Mouse (Mus musculus): Measurements from ENCODE around the gene Rps13. TPM values are rescaled to one million over a fixed set of nuclear protein-coding genes. Genes with fewer than 3 reads are reported as not detected.
A peak's percentile ranks its signal among the peaks of the same experiment; 100 is the strongest.
"Not testable (repeated sequence)": the region's sequence is repeated elsewhere in the genome, so short reads cannot be mapped to it uniquely, and the experiment has no call there.

The Rps13 gene
- 1,159 and 1,205 TPM in 2 replicates for polyA plus RNA-seq (2012; rRNA removed)

GRCm38 (mm10) chr7:116333713-116334668 is at the start of gene Rps13:
TSS of gene Rps13 (minus strand) at chr7:116334195.
- DNase-seq (ENCODE audit: low spot score), result peak; percentile 95

GRCm38 (mm10) chr7:116379181-116379580 is 45.2 kb upstream of the Rps13 start:
- not testable (repeated sequence) for DNase-seq (ENCODE audit: low spot score)

GRCm38 (mm10) chr7:116374284-116374683 is 40.3 kb upstream of the Rps13 start:
- DNase-seq (ENCODE audit: low spot score), result no peak

GRCm38 (mm10) chr7:116336226-116336625 is 2.2 kb upstream of the Rps13 start:
- DNase-seq (ENCODE audit: low spot score), result no peak

- no peak for DNase-seq (ENCODE audit: low spot score)
Measured at GRCm38 (mm10) chr7:116335133-116335532, 1.1 kb upstream of the Rps13 start.

GRCm38 (mm10) chr7:116334669-116335038 is 659 bp upstream of the Rps13 start:
- DNase-seq (ENCODE audit: low spot score), result no peak

GRCm38 (mm10) chr7:116331246-116331645 is 2.7 kb downstream of the Rps13 start:
- DNase-seq (ENCODE audit: low spot score), result no peak

GRCm38 (mm10) chr7:116329858-116330257 is 4.1 kb downstream of the Rps13 start:
- DNase-seq (ENCODE audit: low spot score), result no peak

- DNase-seq (ENCODE audit: low spot score), result no peak
Measured at GRCm38 (mm10) chr7:116328777-116329176, 5.2 kb downstream of the Rps13 start.

- DNase-seq (ENCODE audit: low spot score), result no peak
Measured at GRCm38 (mm10) chr7:116327901-116328300, 6.1 kb downstream of the Rps13 start.

- DNase-seq (ENCODE audit: low spot score), result peak; percentile 49
Measured at GRCm38 (mm10) chr7:116323331-116323964, 10.5 kb downstream of the Rps13 start.

GRCm38 (mm10) chr7:116309456-116309855 is 24.5 kb downstream of the Rps13 start:
- DNase-seq (ENCODE audit: low spot score), result no peak

- no peak for DNase-seq (ENCODE audit: low spot score)
Measured at GRCm38 (mm10) chr7:116308632-116308991, 25.4 kb downstream of the Rps13 start.

- DNase-seq (ENCODE audit: low spot score), result peak; percentile 57
Measured at GRCm38 (mm10) chr7:116307871-116308631, 25.9 kb downstream of the Rps13 start, which contains the start of gene Plekha7. TSS of gene Plekha7 (minus strand) at chr7:116308376.

- DNase-seq (ENCODE audit: low spot score), result peak; percentile 63
Measured at GRCm38 (mm10) chr7:116307099-116307870, 26.7 kb downstream of the Rps13 start.

- DNase-seq (ENCODE audit: low spot score), result no peak
Measured at GRCm38 (mm10) chr7:116306601-116307000, 27.4 kb downstream of the Rps13 start.

GRCm38 (mm10) chr7:116301661-116302311 is 32.2 kb downstream of the Rps13 start:
- DNase-seq (ENCODE audit: low spot score), result no peak

- DNase-seq (ENCODE audit: low spot score), result no peak
Measured at GRCm38 (mm10) chr7:116301144-116301543, 32.9 kb downstream of the Rps13 start.

- no peak for DNase-seq (ENCODE audit: low spot score)
Measured at GRCm38 (mm10) chr7:116298851-116299250, 35.1 kb downstream of the Rps13 start.

- DNase-seq (ENCODE audit: low spot score), result no peak
Measured at GRCm38 (mm10) chr7:116298389-116298788, 35.6 kb downstream of the Rps13 start.

- DNase-seq (ENCODE audit: low spot score), result no peak
Measured at GRCm38 (mm10) chr7:116294961-116295360, 39.0 kb downstream of the Rps13 start.

Measured in urinary bladder, adult 2 months (tissue).